Mouse (Mus musculus): ENCODE data around the gene Nrxn3.
A peak's percentile ranks its signal among the peaks of the same experiment; 100 is the strongest.

Nrxn3 gene

GRCm38 (mm10) chr12:89983399-89983798, 1260.7 kb downstream of the Nrxn3 start:
- no peak for DNase-seq

GRCm38 (mm10) chr12:89986219-89986618, 1263.5 kb downstream of the Nrxn3 start:
- DNase-seq: no peak

- no peak for DNase-seq
These were observed 1270.6 kb downstream of the Nrxn3 start for GRCm38 (mm10) chr12:89993273-89993672.

GRCm38 (mm10) chr12:89995392-89995791, 1272.7 kb downstream of the Nrxn3 start:
- no peak for DNase-seq

- no peak for DNase-seq
These were observed 1287.6 kb downstream of the Nrxn3 start for GRCm38 (mm10) chr12:90010280-90010679.

GRCm38 (mm10) chr12:90013958-90014357, 1291.3 kb downstream of the Nrxn3 start:
- DNase-seq: no peak

GRCm38 (mm10) chr12:90027023-90027422, 1304.3 kb downstream of the Nrxn3 start:
- DNase-seq: peak; percentile 0

- DNase-seq: no peak
These were observed 1318.4 kb downstream of the Nrxn3 start for GRCm38 (mm10) chr12:90041038-90041437.

- no peak for DNase-seq
These were observed 1333.6 kb downstream of the Nrxn3 start for GRCm38 (mm10) chr12:90056256-90056655.

GRCm38 (mm10) chr12:90059786-90060185, 1337.1 kb downstream of the Nrxn3 start:
- DNase-seq: no peak

- no peak for DNase-seq
These were observed 1338.6 kb downstream of the Nrxn3 start for GRCm38 (mm10) chr12:90061312-90061711.

- no peak for DNase-seq
These were observed 1339.5 kb downstream of the Nrxn3 start for GRCm38 (mm10) chr12:90062219-90062618.

GRCm38 (mm10) chr12:90063443-90063842, 1340.8 kb downstream of the Nrxn3 start:
- no peak for DNase-seq

- DNase-seq: no peak
These were observed 1363.2 kb downstream of the Nrxn3 start for GRCm38 (mm10) chr12:90085862-90086261.

- no peak for DNase-seq
These were observed 1373.1 kb downstream of the Nrxn3 start for GRCm38 (mm10) chr12:90095754-90096153.

- no peak for DNase-seq
These were observed 1390.7 kb downstream of the Nrxn3 start for GRCm38 (mm10) chr12:90113351-90113791.

- DNase-seq: no peak
These were observed 1409.5 kb downstream of the Nrxn3 start for GRCm38 (mm10) chr12:90131927-90132869.

- no peak for DNase-seq
These were observed 1419.3 kb downstream of the Nrxn3 start for GRCm38 (mm10) chr12:90142011-90142410.

GRCm38 (mm10) chr12:90144247-90144646, 1421.6 kb downstream of the Nrxn3 start:
- DNase-seq: no peak

- no peak for DNase-seq
These were observed 1435.6 kb downstream of the Nrxn3 start for GRCm38 (mm10) chr12:90158131-90158772.

- DNase-seq: no peak
These were observed 1437.2 kb downstream of the Nrxn3 start for GRCm38 (mm10) chr12:90159911-90160310.

GRCm38 (mm10) chr12:90166118-90166517, 1443.4 kb downstream of the Nrxn3 start:
- no peak for DNase-seq

GRCm38 (mm10) chr12:90181566-90181965, 1458.9 kb downstream of the Nrxn3 start:
- no peak for DNase-seq

GRCm38 (mm10) chr12:90183021-90183420, 1460.3 kb downstream of the Nrxn3 start:
- DNase-seq: peak; percentile 16
